Mouse (Mus musculus) heart, adult 2 months (tissue): ENCODE measurements around the gene Cxcr5. TPM values are rescaled to one million over a fixed set of nuclear protein-coding genes. Genes with fewer than 3 reads are reported as not detected.

Experiments
- DNase-seq, 2 experiments: peaks; one replicate each; pipeline ENCODE4 v3.0.0; 2021
- H3K27ac ChIP-seq: fragments of 200-600 bp; 2 replicates; pipeline ENCODE4 v1.8.1; 2022
- H3K27me3 ChIP-seq: fragments of 200-500 bp; 2 replicates; pipeline ENCODE4 v1.6.1; 2012; ENCODE audit warnings: mild to moderate bottlenecking, low read length, inconsistent platforms, mixed read lengths; ENCODE audit not compliant: control insufficient read depth, insufficient read depth
- H3K36me3 ChIP-seq: fragments of 200-500 bp; 2 replicates; pipeline ENCODE4 v1.6.1; 2012; ENCODE audit warnings: low read length, inconsistent platforms; ENCODE audit not compliant: control insufficient read depth, insufficient read depth
- H3K4me1 ChIP-seq: fragments of 200-500 bp; 2 replicates; pipeline ENCODE4 v1.6.1; 2011; ENCODE audit warnings: low read length; ENCODE audit not compliant: control insufficient read depth, insufficient read depth
- H3K4me3 ChIP-seq: fragments of 200-600 bp; 2 replicates; pipeline ENCODE4 v1.8.1; 2022
- H3K79me2 ChIP-seq: fragments of 200-500 bp; replicated peaks from 2 replicates; pipeline ENCODE4 v1.6.1; 2012; ENCODE audit warnings: mild to moderate bottlenecking, inconsistent platforms, low read length, moderate library complexity, mixed read lengths; ENCODE audit not compliant: control insufficient read depth, insufficient read depth
- H3K9ac ChIP-seq: fragments of 200-500 bp; 2 replicates; pipeline ENCODE4 v1.6.1; 2012; ENCODE audit warnings: low read depth, mild to moderate bottlenecking, control low read depth, inconsistent platforms, low read length, mixed read lengths
- CTCF ChIP-seq: fragments of 200-600 bp; IDR thresholded peaks from 2 replicates; pipeline ENCODE4 v1.8.1; 2022; ENCODE audit warnings: antibody characterized with exemption, mild to moderate bottlenecking, moderate library complexity
- EP300 ChIP-seq: fragments of 200-500 bp; IDR thresholded peaks from 2 replicates; pipeline ENCODE4 v1.6.1; 2011; ENCODE audit warnings: low read depth, low read length, control low read depth; ENCODE audit not compliant: insufficient read depth
- POLR2A ChIP-seq: fragments of 200-500 bp; IDR thresholded peaks from 2 replicates; pipeline ENCODE4 v1.6.1; 2011; ENCODE audit warnings: mild to moderate bottlenecking, low read depth, low read length, control low read depth; ENCODE audit not compliant: insufficient read depth
- WGBS: fragments of 180-500 bp; shearing (Covaris S2); methylation state at CpG from one replicate; pipeline ENCODE4 v1.1.7; 2018; 5-methylcytosine and 5-hydroxymethylcytosine counted together
- intact Hi-C: fragments of 180-260 bp; cut with DNase I; formaldehyde crosslinking; loops from one replicate; pipeline ENCODE4 v1.15.1; 2025
- polyA plus RNA-seq: library from polyadenylated mRNA; depleted of rRNA; stranded (reverse); fragments of >200 nt; gene quantifications from 2 replicates; pipeline ENCODE4 v1.2.3, GENCODE M21; 2012
- total RNA-seq, 2 experiments: library from RNA; stranded (reverse); gene quantifications; 2 replicates each; pipeline ENCODE4 v1.2.3; 2021

Gene Cxcr5
- total and polyA plus RNA-seq, 3 experiments, result 0.41 to 1.7 (median 0.42) TPM

- intact Hi-C loops, result no loop called here
Measured at GRCm38 (mm10) chr9:44518068-44518467, 43.6 kb downstream of the Cxcr5 start.

GRCm38 (mm10) chr9:44517368-44517767, 44.3 kb downstream of the Cxcr5 start:
- intact Hi-C loops, result no loop called here
- H3K79me2 ChIP-seq, result no peaks in the 10 kb centered on the region

More at GRCm38 (mm10) chr9:44518068-44518467, 43.6 kb downstream of the Cxcr5 start:
- 33% methylated on average over 7 of the region's 7 CpGs for WGBS
- DNase-seq, result peak; percentile 27 to 49
- no peaks in the 10 kb centered on the region for H3K36me3 ChIP-seq
- no peaks in the 10 kb centered on the region for H3K27me3 ChIP-seq
- H3K9ac ChIP-seq, result no peak overlapping the region
- H3K4me3 ChIP-seq, result no peak overlapping the region
- TF ChIP-seq EP300 (0 out of 2 replicates have a peak, but pooled peaks have one; percentile 43), POLR2A (no peak)
- no peak overlapping the region for H3K27ac ChIP-seq
- peaks cover 12% of the 10 kb centered on the region for H3K4me1 ChIP-seq
- no peaks in the 10 kb centered on the region for H3K79me2 ChIP-seq

GRCm38 (mm10) chr9:44515891-44516290, 45.8 kb downstream of the Cxcr5 start:
- Histone ChIP-seq H3K9ac (no peak overlapping the region), H3K4me3 (no peak overlapping the region), H3K27me3 (no peaks in the 10 kb centered on the region), H3K4me1 (peaks cover 28% of the 10 kb centered on the region), H3K79me2 (no peaks in the 10 kb centered on the region), H3K36me3 (peaks cover 5% of the 10 kb centered on the region; the same call in 1 of the 2 replicates), H3K27ac (peak overlapping the region; percentile 61; the same call in 1 of the 2 replicates)
- WGBS, result 82% methylated on average over 5 of the region's 5 CpGs
- intact Hi-C loops, result no loop called here
- no peak for DNase-seq
- TF ChIP-seq POLR2A (no peak), CTCF (no peak), EP300 (no peak)

More at GRCm38 (mm10) chr9:44517368-44517767, 44.3 kb downstream of the Cxcr5 start:
- Histone ChIP-seq H3K4me1 (peaks cover 17% of the 10 kb centered on the region), H3K4me3 (no peak overlapping the region), H3K36me3 (peaks cover 1% of the 10 kb centered on the region; the same call in 1 of the 2 replicates), H3K27ac (no peak overlapping the region), H3K9ac (no peak overlapping the region), H3K27me3 (no peaks in the 10 kb centered on the region)
- no peak for DNase-seq
- TF ChIP-seq CTCF, result no peak
- WGBS, result 65% methylated on average over 4 of the region's 4 CpGs

- Histone ChIP-seq H3K79me2 (no peaks in the 10 kb centered on the region), H3K27me3 (no peaks in the 10 kb centered on the region), H3K4me1 (peaks cover 34% of the 10 kb centered on the region), H3K36me3 (peaks cover 5% of the 10 kb centered on the region; the same call in 1 of the 2 replicates), H3K27ac (peak overlapping the region; percentile 61), H3K9ac (no peak overlapping the region), H3K4me3 (no peak overlapping the region)
- intact Hi-C loops, result no loop called here
- DNase-seq, result peak; percentile 61 to 78
- no peak for TF ChIP-seq CTCF
- TF ChIP-seq EP300, result no peak
- no peak for TF ChIP-seq POLR2A
- 33% methylated on average over 12 of the region's 12 CpGs for WGBS
Measured at GRCm38 (mm10) chr9:44515131-44515751, 46.4 kb downstream of the Cxcr5 start.

GRCm38 (mm10) chr9:44514147-44514546, 47.5 kb downstream of the Cxcr5 start:
- Histone ChIP-seq H3K36me3 (peaks cover 5% of the 10 kb centered on the region; the same call in 1 of the 2 replicates), H3K4me1 (peaks cover 36% of the 10 kb centered on the region), H3K27me3 (no peaks in the 10 kb centered on the region), H3K4me3 (no peak overlapping the region), H3K27ac (no peak overlapping the region), H3K79me2 (no peaks in the 10 kb centered on the region), H3K9ac (no peak overlapping the region)
- TF ChIP-seq POLR2A, result no peak
- TF ChIP-seq EP300, result no peak
- TF ChIP-seq CTCF, result no peak
- no peak for DNase-seq
- intact Hi-C loops, result loop anchor here (5.0 kb wide), 1 partner anchor 37 kb away; no protein-coding TSS in a partner anchor
- 92% methylated on average over 5 of the region's 5 CpGs for WGBS

GRCm38 (mm10) chr9:44513610-44514009, 48.1 kb downstream of the Cxcr5 start:
- Histone ChIP-seq H3K27ac (no peak overlapping the region), H3K4me1 (peaks cover 34% of the 10 kb centered on the region), H3K4me3 (no peak overlapping the region), H3K27me3 (no peaks in the 10 kb centered on the region), H3K9ac (no peak overlapping the region), H3K36me3 (peaks cover 5% of the 10 kb centered on the region; the same call in 1 of the 2 replicates), H3K79me2 (no peaks in the 10 kb centered on the region)
- no peak for DNase-seq
- intact Hi-C loops, result loop anchor here (5.0 kb wide), 1 partner anchor 36 kb away; no protein-coding TSS in a partner anchor
- 80% methylated on average over 20 of the region's 20 CpGs for WGBS
- TF ChIP-seq POLR2A (no peak), CTCF (no peak), EP300 (no peak)
